Mouse (Mus musculus): ENCODE measurements around the gene Gm5089.

DNA sequence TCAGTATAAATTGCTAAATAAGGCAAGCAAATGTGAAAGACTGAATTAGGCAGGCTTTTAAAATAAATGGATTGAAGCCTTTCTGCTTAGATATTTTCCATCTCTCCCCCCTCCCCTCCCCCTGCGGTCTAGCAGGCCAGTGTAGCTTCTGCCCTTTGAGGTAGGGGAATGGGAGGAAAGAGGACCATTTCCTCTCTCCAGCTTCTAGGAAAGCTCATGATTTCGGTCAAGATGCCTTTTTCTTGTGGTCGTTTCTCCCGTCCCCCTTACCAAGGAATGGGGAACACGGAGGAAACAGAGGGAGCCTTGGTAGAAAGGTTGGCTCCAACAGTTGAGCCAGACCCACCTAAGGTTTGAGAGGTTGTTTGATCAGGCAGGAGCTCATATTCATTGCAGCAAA is 21.7 kb upstream of the Gm5089 start:
- TF ChIP-seq CTCF (IDR thresholded peaks at IDR 0.05; ENCODE audit: low read depth) = no peak
- TF ChIP-seq EP300 (IDR thresholded peaks at IDR 0.05; ENCODE audit: low read depth) = no peak

Measured in heart, postnatal 0 days (tissue).